Mouse (Mus musculus) frontal cortex, adult 2 months (tissue): ENCODE data around the gene Cox8c. TPM values are rescaled to one million over a fixed set of nuclear protein-coding genes. Genes with fewer than 3 reads are reported as not detected.

ENCODE experiments used
- polyA plus RNA-seq: library from polyadenylated mRNA; depleted of rRNA; stranded (reverse); fragments of >200 nt; gene quantifications from 2 replicates; pipeline ENCODE4 v1.2.3, GENCODE M21; 2012; rRNA removed

Cox8c gene
- polyA plus RNA-seq, 1 experiment, result not detected

Other genes with a start within 250 kb of the Cox8c start
- 45.0 and 46.4 TPM in 2 replicates for gene Itpk1, start 194.4 kb upstream of the Cox8c start, polyA plus RNA-seq
- gene Moap1, start 155.7 kb upstream of the Cox8c start, polyA plus RNA-seq, result 8.4 and 12.4 TPM in 2 replicates
- 3.9 and 4.4 TPM in 2 replicates for gene Tmem251, start 155.6 kb upstream of the Cox8c start, polyA plus RNA-seq
- not detected in 2 replicates for gene Gm28051, start 141.6 kb upstream of the Cox8c start, polyA plus RNA-seq
- gene Gon7, start 141.5 kb upstream of the Cox8c start, polyA plus RNA-seq, result 10.7 and 12.4 TPM in 2 replicates
- gene Ubr7, start 141.3 kb upstream of the Cox8c start, polyA plus RNA-seq, result 29.8 and 31.0 TPM in 2 replicates
- 28.2 and 30.8 TPM in 2 replicates for gene Gm20604, start 140.6 kb upstream of the Cox8c start, polyA plus RNA-seq
- gene Btbd7, start 20.8 kb upstream of the Cox8c start, polyA plus RNA-seq, result 12.7 and 14.9 TPM in 2 replicates
- 37.7 and 41.8 TPM in 2 replicates for gene Unc79, start 49.5 kb downstream of the Cox8c start, polyA plus RNA-seq